Mouse (Mus musculus) myocyte (in vitro differentiated cells): Measurements from ENCODE around the gene Rasgrp4.

ENCODE experiments used
- CEBPB ChIP-seq: IDR thresholded peaks from 2 replicates; pipeline ENCODE4 v1.6.1; 2011; ENCODE audit warnings: mild to moderate bottlenecking, moderate library complexity; ENCODE audit not compliant: poor library complexity, insufficient read depth, severe bottlenecking
- E2F4 ChIP-seq: IDR thresholded peaks from one replicate; pipeline ENCODE4 v1.6.1; 2011; ENCODE audit warnings: mild to moderate bottlenecking, control low read depth, moderate library complexity; ENCODE audit not compliant: insufficient read depth
- MAX ChIP-seq: IDR thresholded peaks from one replicate; pipeline ENCODE4 v1.6.1; 2011; ENCODE audit warnings: low read depth, mild to moderate bottlenecking, control low read depth
- MYOD1 ChIP-seq, 3 experiments: IDR thresholded peaks; one replicate each; pipeline ENCODE4 v1.6.1; 2011; ENCODE audit warnings: control low read depth in 2 of 3, low read depth in 2 of 3, mild to moderate bottlenecking in 2 of 3, moderate library complexity in 1 of 3; ENCODE audit not compliant: insufficient read length in 2 of 3, control insufficient read depth in 1 of 3
- MYOG ChIP-seq, 3 experiments: IDR thresholded peaks; one replicate each; pipeline ENCODE4 v1.6.1; 2011; ENCODE audit warnings: control low read depth in 2 of 3, low read depth in 2 of 3, mild to moderate bottlenecking in 2 of 3; ENCODE audit not compliant: insufficient read length in 2 of 3, control insufficient read depth in 1 of 3, insufficient read depth in 1 of 3
- POLR2A ChIP-seq: IDR thresholded peaks from one replicate; pipeline ENCODE4 v1.6.1; 2011; ENCODE audit warnings: low read depth, mild to moderate bottlenecking, control low read depth, moderate library complexity; ENCODE audit not compliant: insufficient read length
- POLR2AphosphoS2 ChIP-seq: IDR thresholded peaks from one replicate; pipeline ENCODE4 v1.6.1; 2011; ENCODE audit warnings: low read depth, control low read depth; ENCODE audit not compliant: insufficient read length
- REST ChIP-seq: IDR thresholded peaks from one replicate; pipeline ENCODE4 v1.6.1; 2011; ENCODE audit warnings: mild to moderate bottlenecking, control low read depth, moderate library complexity; ENCODE audit not compliant: insufficient read depth, insufficient read length
- SRF ChIP-seq: IDR thresholded peaks from one replicate; pipeline ENCODE4 v1.6.1; 2011; ENCODE audit warnings: low read depth; ENCODE audit not compliant: control insufficient read depth, insufficient read length
- USF1 ChIP-seq: IDR thresholded peaks from one replicate; pipeline ENCODE4 v1.6.1; 2011; ENCODE audit warnings: low read depth, mild to moderate bottlenecking, control low read depth, moderate library complexity

DNA sequence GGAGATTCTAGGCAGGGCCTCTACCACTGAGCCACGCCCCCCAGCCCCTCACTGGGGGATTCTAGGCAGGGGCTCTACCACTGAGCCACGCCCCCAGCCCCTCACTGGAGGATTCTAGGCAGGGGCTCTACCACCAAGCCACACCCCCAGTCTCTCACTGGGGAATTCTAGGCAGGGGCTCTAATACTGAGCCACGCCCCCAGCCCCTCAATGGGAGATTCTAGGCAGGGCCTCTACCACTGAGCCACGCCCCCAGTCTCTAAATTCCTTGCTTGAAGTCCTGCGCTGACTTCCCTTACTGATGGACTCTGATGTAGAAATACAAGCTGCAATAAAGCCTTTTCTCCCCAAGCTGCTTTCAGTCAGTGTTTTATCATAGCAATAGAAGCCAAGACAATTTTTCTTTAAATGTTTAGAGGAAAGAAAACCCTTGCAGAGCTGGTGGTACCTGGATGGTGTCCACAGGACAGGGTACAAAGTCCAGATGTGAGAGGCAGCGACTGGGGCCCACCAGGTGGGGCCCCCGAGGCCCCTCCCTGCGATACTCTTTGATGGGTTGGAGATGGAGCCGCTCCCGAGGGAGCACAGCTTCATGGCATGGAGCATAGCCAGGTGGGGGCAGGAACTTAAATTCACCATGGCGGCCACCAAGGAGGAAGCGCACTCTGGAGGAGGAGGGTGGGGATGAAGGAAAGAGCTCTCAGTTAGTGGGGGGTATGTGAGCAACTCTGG lies 33.2 kb upstream of the Rasgrp4 start:
- no peak for TF ChIP-seq POLR2A
- TF ChIP-seq MAX: no peak
- TF ChIP-seq POLR2AphosphoS2: no peak
- TF ChIP-seq MYOG (IDR thresholded peaks at IDR 0.05; ENCODE audit: control insufficient read depth in 1 of 3, insufficient read depth in 1 of 3, insufficient read length in 2 of 3, low read depth in 2 of 3): no peak
- TF ChIP-seq SRF: no peak
- no peak for TF ChIP-seq CEBPB
- TF ChIP-seq E2F4: no peak
- no peak for TF ChIP-seq REST
- no peak for TF ChIP-seq USF1
- TF ChIP-seq MYOD1 (IDR thresholded peaks at IDR 0.05; ENCODE audit: control insufficient read depth in 1 of 3, insufficient read length in 2 of 3, low read depth in 2 of 3): no peak
